Mouse (Mus musculus): ENCODE measurements around the gene Gm20388. TPM values are rescaled to one million over a fixed set of nuclear protein-coding genes. Genes with fewer than 3 reads are reported as not detected.

Gene Gm20388
- polyA plus RNA-seq, 1 experiment from 2014 or later = not detected

DNA sequence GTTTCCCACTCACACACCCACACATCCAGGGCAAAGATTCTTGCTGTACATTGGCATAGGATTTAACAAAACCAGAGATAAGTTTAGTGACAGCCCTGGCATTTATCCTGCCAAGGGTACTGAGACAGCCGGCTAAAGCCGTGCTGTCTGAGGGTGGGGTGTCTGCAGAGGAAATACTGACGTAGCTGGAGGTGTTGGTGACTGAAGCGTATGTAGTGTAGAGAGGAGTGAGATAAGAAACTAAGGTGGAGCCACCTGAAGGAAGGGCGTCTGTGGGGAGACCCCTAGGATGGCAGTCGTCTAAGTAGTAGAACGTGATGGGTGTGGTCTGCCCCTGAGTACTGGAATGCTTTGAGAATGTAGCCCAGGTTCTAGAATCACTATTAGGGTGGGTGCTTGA lies 1941.8 kb downstream of the Gm20388 start:
- 61% methylated on average over 7 of the region's 7 CpGs for WGBS
- no peak overlapping the region for H3K9ac ChIP-seq (ENCODE audit: low read length)
- H3K9me3 ChIP-seq (ENCODE audit: control insufficient read depth, low read length) = no peaks in the 10 kb centered on the region
- no peaks in the 10 kb centered on the region for H3K4me1 ChIP-seq (ENCODE audit: control insufficient read depth, insufficient read depth, low read length)
- H3K27ac ChIP-seq (replicated peaks; ENCODE audit: low read depth, low read length) = no peak overlapping the region
- no peaks in the 10 kb centered on the region for H3K36me3 ChIP-seq (ENCODE audit: control insufficient read depth, insufficient read depth, low read length)
- DNase-seq (ENCODE audit: low spot score) (no peak), ATAC-seq (ENCODE audit: insufficient number of reproducible peaks, low FRiP score, low TSS enrichment, low read depth) (no peak)
- H3K4me3 ChIP-seq (ENCODE audit: low read depth, low read length) = no peak overlapping the region
- H3K27me3 ChIP-seq (ENCODE audit: control insufficient read depth, insufficient read depth, low read length) = no peaks in the 10 kb centered on the region
- no peak overlapping the region for H3K4me2 ChIP-seq (ENCODE audit: low read depth, severe bottlenecking)

- DNase-seq (ENCODE audit: low spot score) (no peak), ATAC-seq (ENCODE audit: insufficient number of reproducible peaks, low FRiP score, low TSS enrichment, low read depth) (no peak)
- Histone ChIP-seq H3K27ac (replicated peaks; ENCODE audit: low read depth, low read length) (no peak overlapping the region), H3K36me3 (ENCODE audit: control insufficient read depth, insufficient read depth, low read length) (no peaks in the 10 kb centered on the region), H3K27me3 (ENCODE audit: control insufficient read depth, insufficient read depth, low read length) (no peaks in the 10 kb centered on the region), H3K4me3 (ENCODE audit: low read depth, low read length) (no peak overlapping the region), H3K9ac (ENCODE audit: low read length) (no peak overlapping the region), H3K9me3 (ENCODE audit: control insufficient read depth, low read length) (no peaks in the 10 kb centered on the region), H3K4me1 (ENCODE audit: control insufficient read depth, insufficient read depth, low read length) (no peaks in the 10 kb centered on the region), H3K4me2 (ENCODE audit: low read depth, severe bottlenecking) (no peak overlapping the region)
- 86% methylated on average over 2 of the region's 2 CpGs for WGBS
Measured at GRCm38 (mm10) chr8:121853586-121853985, 1942.9 kb downstream of the Gm20388 start.

DNA sequence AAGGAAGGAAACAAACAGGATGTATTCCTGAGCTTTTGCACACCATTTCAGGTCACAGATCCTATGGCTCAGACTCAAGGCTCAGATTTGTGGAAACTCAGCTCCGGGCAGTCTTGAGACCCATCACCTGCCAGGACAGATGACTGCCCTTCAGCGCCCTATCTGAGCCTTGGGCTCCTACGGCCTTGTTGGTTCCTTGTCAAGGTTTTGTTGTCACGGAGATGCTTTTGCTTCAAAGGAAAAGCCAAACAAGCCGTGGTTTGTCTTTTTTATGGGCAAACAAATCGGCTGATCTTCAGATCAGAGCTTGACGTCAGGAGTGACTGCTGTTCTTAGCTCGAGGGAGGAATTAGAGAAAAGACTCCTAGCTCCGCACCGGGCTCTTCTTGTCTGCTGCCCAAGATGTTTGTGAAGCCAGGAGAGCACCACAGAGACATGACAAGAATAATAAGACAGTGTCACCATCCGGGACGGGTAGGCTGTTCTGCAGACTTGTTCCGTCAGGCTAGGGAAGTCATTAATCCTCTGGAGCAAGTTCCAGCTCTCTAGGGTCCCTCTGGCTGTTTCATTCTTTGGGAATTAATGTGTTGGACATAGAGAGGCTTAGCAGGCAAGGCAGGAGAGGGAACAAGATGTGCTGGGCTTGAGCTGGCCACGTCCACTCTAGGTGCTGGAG lies 1945.6 kb downstream of the Gm20388 start:
- Histone ChIP-seq H3K27me3 (ENCODE audit: control insufficient read depth, insufficient read depth, low read length) (no peaks in the 10 kb centered on the region), H3K9ac (ENCODE audit: low read length) (no peak overlapping the region), H3K4me3 (ENCODE audit: low read depth, low read length) (no peak overlapping the region), H3K4me2 (ENCODE audit: low read depth, severe bottlenecking) (no peak overlapping the region), H3K27ac (replicated peaks; ENCODE audit: low read depth, low read length) (no peak overlapping the region), H3K4me1 (ENCODE audit: control insufficient read depth, insufficient read depth, low read length) (no peaks in the 10 kb centered on the region), H3K9me3 (ENCODE audit: control insufficient read depth, low read length) (no peaks in the 10 kb centered on the region), H3K36me3 (ENCODE audit: control insufficient read depth, insufficient read depth, low read length) (no peaks in the 10 kb centered on the region)
- WGBS = 85% methylated on average over 14 of the region's 14 CpGs
- no peak for ATAC-seq (ENCODE audit: insufficient number of reproducible peaks, low FRiP score, low TSS enrichment, low read depth)
- DNase-seq (ENCODE audit: low spot score) = no peak

DNA sequence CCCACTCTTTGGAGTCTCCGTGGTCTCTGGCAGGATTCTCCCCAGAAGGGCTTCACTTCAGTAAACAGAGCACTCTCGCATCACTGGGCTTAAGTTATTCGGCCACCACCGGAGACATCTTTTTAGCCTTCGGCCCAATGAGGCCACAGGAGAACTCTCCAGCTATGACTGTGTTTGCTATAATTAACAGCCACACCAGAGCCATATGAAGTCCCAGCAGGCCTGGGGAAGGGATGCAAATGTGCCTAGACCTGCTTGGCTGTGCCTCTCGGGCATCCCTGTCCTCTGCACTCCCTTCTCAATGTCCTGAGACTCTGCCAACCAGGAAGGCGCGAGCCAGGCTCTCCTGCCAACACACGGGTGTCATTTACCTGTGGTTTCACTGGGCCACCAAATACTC lies 1946.7 kb downstream of the Gm20388 start:
- Histone ChIP-seq H3K9me3 (ENCODE audit: control insufficient read depth, low read length) (no peaks in the 10 kb centered on the region), H3K27me3 (ENCODE audit: control insufficient read depth, insufficient read depth, low read length) (no peaks in the 10 kb centered on the region), H3K4me3 (ENCODE audit: low read depth, low read length) (no peak overlapping the region), H3K4me2 (ENCODE audit: low read depth, severe bottlenecking) (no peak overlapping the region), H3K27ac (replicated peaks; ENCODE audit: low read depth, low read length) (no peak overlapping the region), H3K4me1 (ENCODE audit: control insufficient read depth, insufficient read depth, low read length) (no peaks in the 10 kb centered on the region), H3K36me3 (ENCODE audit: control insufficient read depth, insufficient read depth, low read length) (no peaks in the 10 kb centered on the region), H3K9ac (ENCODE audit: low read length) (no peak overlapping the region)
- WGBS = 72% methylated on average over 9 of the region's 9 CpGs
- ATAC-seq (ENCODE audit: insufficient number of reproducible peaks, low FRiP score, low TSS enrichment, low read depth) = no peak
- no peak for DNase-seq (ENCODE audit: low spot score)

DNA sequence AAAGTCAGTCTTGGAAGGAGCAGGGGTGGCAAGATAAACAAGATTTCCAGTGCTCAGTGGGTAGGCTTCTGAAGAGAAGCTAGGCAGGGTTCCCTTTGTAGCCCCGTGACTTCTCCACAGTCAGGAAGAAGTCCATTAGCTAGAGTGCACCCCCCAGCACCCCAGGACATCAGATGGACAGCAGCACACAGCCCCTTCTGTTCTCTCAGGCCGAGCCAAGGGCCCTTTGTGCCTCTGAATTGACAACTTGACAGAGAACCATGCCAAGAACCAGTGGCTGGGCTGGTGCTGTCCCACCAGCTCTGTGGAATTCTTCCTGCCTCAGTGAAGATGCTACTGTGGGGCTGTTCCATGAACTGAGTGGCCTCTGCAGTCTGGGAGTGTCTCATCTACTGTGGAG lies 1947.1 kb downstream of the Gm20388 start:
- Histone ChIP-seq H3K4me1 (ENCODE audit: control insufficient read depth, insufficient read depth, low read length) (no peaks in the 10 kb centered on the region), H3K27ac (replicated peaks; ENCODE audit: low read depth, low read length) (no peak overlapping the region), H3K27me3 (ENCODE audit: control insufficient read depth, insufficient read depth, low read length) (no peaks in the 10 kb centered on the region), H3K36me3 (ENCODE audit: control insufficient read depth, insufficient read depth, low read length) (no peaks in the 10 kb centered on the region), H3K9ac (ENCODE audit: low read length) (no peak overlapping the region), H3K9me3 (ENCODE audit: control insufficient read depth, low read length) (no peaks in the 10 kb centered on the region), H3K4me3 (ENCODE audit: low read depth, low read length) (no peak overlapping the region), H3K4me2 (ENCODE audit: low read depth, severe bottlenecking) (no peak overlapping the region)
- ATAC-seq (ENCODE audit: insufficient number of reproducible peaks, low FRiP score, low TSS enrichment, low read depth) = no peak
- WGBS = 52% methylated on average over 2 of the region's 2 CpGs
- no peak for DNase-seq (ENCODE audit: low spot score)

DNA sequence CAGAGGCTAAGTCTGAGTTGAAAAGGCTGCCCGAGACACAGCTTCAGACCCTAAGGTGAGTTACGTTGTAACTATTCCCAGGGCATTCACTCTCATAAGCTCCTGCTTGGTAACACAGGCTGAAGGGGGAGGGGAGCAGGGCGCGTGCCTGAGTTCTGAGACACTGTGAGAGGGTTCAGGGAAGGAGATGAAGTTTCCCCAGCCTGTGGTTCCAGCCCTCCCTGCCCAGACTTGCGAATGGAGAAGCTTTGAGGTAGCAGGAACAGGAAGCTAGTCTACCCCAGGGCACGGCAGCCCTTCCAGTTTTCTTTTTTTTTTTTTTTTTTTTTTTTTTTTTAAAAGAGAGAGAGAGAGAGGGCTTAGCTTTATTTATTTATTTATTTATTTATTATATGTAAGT lies 1950.6 kb downstream of the Gm20388 start:
- no peak overlapping the region for H3K27ac ChIP-seq (replicated peaks; ENCODE audit: low read depth, low read length)

GRCm38 (mm10) chr8:121861806-121862548 lies 1951.3 kb downstream of the Gm20388 start:
- H3K27ac ChIP-seq (replicated peaks; ENCODE audit: low read depth, low read length) = no peak overlapping the region
- no peaks in the 10 kb centered on the region for H3K27me3 ChIP-seq (ENCODE audit: control insufficient read depth, insufficient read depth, low read length)
- DNase-seq (ENCODE audit: low spot score) (no peak), ATAC-seq (ENCODE audit: insufficient number of reproducible peaks, low FRiP score, low TSS enrichment, low read depth) (no peak)
- 70% methylated on average over 12 of the region's 12 CpGs for WGBS
- H3K36me3 ChIP-seq (ENCODE audit: control insufficient read depth, insufficient read depth, low read length) = no peaks in the 10 kb centered on the region
- no peak overlapping the region for H3K4me3 ChIP-seq (ENCODE audit: low read depth, low read length)
- 0 out of 2 replicates have a peak, but pooled peaks cover 2% of the 10 kb centered on the region for H3K4me1 ChIP-seq (ENCODE audit: control insufficient read depth, insufficient read depth, low read length)
- H3K9me3 ChIP-seq (ENCODE audit: control insufficient read depth, low read length) = no peaks in the 10 kb centered on the region
- H3K9ac ChIP-seq (ENCODE audit: low read length) = no peak overlapping the region
- H3K4me2 ChIP-seq (ENCODE audit: low read depth, severe bottlenecking) = no peak overlapping the region

More for the DNA sequence above, 1950.6 kb downstream of the Gm20388 start:
- 0 out of 2 replicates have a peak, but pooled peaks cover 2% of the 10 kb centered on the region for H3K4me1 ChIP-seq (ENCODE audit: control insufficient read depth, insufficient read depth, low read length)
- no peaks in the 10 kb centered on the region for H3K9me3 ChIP-seq (ENCODE audit: control insufficient read depth, low read length)
- 50% methylated on average over 6 of the region's 6 CpGs for WGBS
- ATAC-seq (ENCODE audit: insufficient number of reproducible peaks, low FRiP score, low TSS enrichment, low read depth) = no peak
- H3K36me3 ChIP-seq (ENCODE audit: control insufficient read depth, insufficient read depth, low read length) = no peaks in the 10 kb centered on the region
- DNase-seq (ENCODE audit: low spot score) = no peak
- H3K4me3 ChIP-seq (ENCODE audit: low read depth, low read length) = no peak overlapping the region
- no peaks in the 10 kb centered on the region for H3K27me3 ChIP-seq (ENCODE audit: control insufficient read depth, insufficient read depth, low read length)
- H3K9ac ChIP-seq (ENCODE audit: low read length) = no peak overlapping the region
- H3K4me2 ChIP-seq (ENCODE audit: low read depth, severe bottlenecking) = no peak overlapping the region

GRCm38 (mm10) chr8:121865356-121865755 lies 1954.7 kb downstream of the Gm20388 start:
- 31% methylated on average over 8 of the region's 8 CpGs for WGBS
- no peak overlapping the region for H3K9ac ChIP-seq (ENCODE audit: low read length)
- H3K9me3 ChIP-seq (ENCODE audit: control insufficient read depth, low read length) = no peaks in the 10 kb centered on the region
- ATAC-seq (ENCODE audit: insufficient number of reproducible peaks, low FRiP score, low TSS enrichment, low read depth) (no peak), DNase-seq (ENCODE audit: low spot score) (peak; percentile 49)
- H3K36me3 ChIP-seq (ENCODE audit: control insufficient read depth, insufficient read depth, low read length) = no peaks in the 10 kb centered on the region
- H3K4me2 ChIP-seq (ENCODE audit: low read depth, severe bottlenecking) = no peak overlapping the region
- no peak overlapping the region for H3K4me3 ChIP-seq (ENCODE audit: low read depth, low read length)
- H3K27me3 ChIP-seq (ENCODE audit: control insufficient read depth, insufficient read depth, low read length) = no peaks in the 10 kb centered on the region
- 0 out of 2 replicates have a peak, but pooled peaks cover 2% of the 10 kb centered on the region for H3K4me1 ChIP-seq (ENCODE audit: control insufficient read depth, insufficient read depth, low read length)
- H3K27ac ChIP-seq (replicated peaks; ENCODE audit: low read depth, low read length) = no peak overlapping the region
